Mouse (Mus musculus) lung, adult 18-20 months (tissue): Measurements from ENCODE around the gene Plppr3.
A peak's percentile ranks its signal among the peaks of the same experiment; 100 is the strongest.

Experiments used
- DNase-seq, 2 experiments: peaks; one replicate each; pipeline ENCODE4 v3.0.0; 2022; ENCODE audit warnings: mixed read lengths in 2 of 2

Plppr3 gene

GRCm38 (mm10) chr10:79852107-79852789 lies 22.2 kb downstream of the Plppr3 start:
- DNase-seq, result peak; percentile 61 to 70

- DNase-seq, result no peak
These were observed 22.8 kb downstream of the Plppr3 start for GRCm38 (mm10) chr10:79851653-79852052.

GRCm38 (mm10) chr10:79849941-79850628 lies 24.3 kb downstream of the Plppr3 start:
- no peak for DNase-seq

- no peak for DNase-seq
These were observed 27.9 kb downstream of the Plppr3 start for GRCm38 (mm10) chr10:79846553-79846952.

GRCm38 (mm10) chr10:79843476-79843875 lies 31.0 kb downstream of the Plppr3 start:
- DNase-seq, result no peak

- no peak for DNase-seq
These were observed 32.1 kb downstream of the Plppr3 start for GRCm38 (mm10) chr10:79842322-79842721.

GRCm38 (mm10) chr10:79840644-79841551 lies 33.5 kb downstream of the Plppr3 start:
- peak; percentile 78 to 81 for DNase-seq

- no peak for DNase-seq
These were observed 34.3 kb downstream of the Plppr3 start for GRCm38 (mm10) chr10:79840091-79840490.

DNA sequence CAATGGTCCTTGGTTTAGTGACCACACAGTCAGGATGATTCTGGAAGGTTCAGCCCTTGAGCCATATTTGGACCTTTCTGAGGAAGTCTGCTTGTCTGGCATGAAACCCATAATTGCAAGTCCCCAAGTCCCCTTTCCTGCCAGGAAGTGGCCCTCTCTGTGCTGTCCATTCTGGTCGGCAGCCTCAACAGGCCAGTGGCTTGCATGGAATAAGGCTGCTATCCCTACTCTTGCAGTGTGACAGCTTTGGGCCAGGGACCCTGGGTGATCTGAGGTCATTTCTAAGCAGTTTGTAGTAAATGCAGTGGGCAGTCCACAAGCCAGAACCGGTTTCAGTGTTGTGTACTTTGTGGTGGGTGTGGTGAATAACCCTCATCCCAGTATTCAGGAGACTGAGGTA lies 36.3 kb downstream of the Plppr3 start:
- DNase-seq, result no peak

DNA sequence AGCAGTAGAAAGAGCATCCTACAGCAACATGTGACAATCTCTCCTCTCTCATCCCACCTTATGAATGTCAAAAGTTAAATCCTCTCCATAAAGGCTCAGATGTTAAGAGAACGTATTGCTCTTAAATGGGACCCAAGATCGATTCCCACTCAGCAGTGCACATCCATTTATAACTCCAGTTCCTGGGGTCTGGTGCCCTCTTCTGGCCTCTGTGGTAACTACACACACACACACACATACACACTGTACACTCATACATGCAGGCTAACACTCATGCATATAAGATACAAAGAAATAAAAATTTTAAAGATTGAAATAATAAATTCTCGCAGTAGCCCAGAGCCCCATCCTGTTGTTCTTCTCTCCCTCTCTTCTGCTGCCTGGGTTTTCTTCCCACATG lies 37.5 kb downstream of the Plppr3 start:
- DNase-seq, result no peak

- peak; percentile 71 to 80 for DNase-seq
These were observed 39.5 kb downstream of the Plppr3 start for GRCm38 (mm10) chr10:79834769-79835398.

DNA sequence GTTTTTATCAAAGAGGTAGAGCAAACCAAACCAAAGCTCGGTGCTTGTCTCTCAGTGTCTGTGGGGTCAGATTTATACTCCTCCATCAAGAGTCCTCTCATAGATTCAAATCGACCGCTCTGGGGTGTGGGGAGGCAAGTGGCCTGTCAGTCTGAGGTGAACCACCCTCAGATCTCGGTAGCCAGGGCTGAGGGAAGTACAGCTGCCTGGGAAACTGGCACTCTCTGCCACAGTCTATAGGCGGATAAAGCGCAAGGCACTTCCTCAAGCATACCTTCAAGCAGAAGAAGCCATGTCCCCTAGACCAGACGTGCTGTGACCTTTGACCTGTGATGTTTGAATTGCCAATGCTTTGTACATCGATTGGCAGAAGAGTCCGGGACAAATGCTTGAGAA lies 41.6 kb downstream of the Plppr3 start:
- no peak for DNase-seq

DNA sequence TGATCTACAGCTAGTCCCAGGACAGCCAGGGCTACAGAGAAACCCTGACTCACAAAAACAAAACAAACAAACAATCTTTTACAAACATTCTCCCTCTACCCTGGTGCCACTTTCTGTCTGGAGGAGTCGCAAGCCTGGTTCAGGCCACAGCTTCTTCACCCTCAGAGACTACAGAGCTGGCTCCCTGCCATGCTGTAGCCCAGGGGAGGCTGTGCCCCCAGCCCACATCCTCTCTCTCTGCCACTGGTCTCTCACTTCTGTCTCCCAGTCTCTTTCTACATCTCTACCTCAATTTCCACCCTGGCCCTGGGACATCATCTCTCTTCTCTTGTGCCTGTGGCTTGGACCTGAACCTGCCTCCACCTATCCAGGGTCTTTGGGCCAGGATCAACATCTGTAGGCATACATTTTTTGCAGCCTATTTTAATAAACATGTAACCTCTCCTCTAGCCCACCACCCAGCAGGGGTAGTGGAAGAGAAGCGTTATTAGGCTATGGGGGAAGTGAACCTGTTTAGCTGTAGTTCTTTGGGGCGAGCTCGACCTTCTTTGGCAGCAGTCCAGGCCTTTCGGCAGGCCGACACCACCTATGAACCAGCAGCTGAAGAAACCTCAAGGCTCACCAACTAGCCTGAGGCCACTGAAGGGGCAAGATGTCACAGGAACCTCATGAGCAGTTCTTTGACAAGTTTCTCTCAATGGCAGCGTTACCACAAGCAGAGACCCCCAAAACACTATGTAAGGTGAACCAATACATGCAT lies 42.2 kb downstream of the Plppr3 start:
- DNase-seq, result no peak

- DNase-seq, result no peak
These were observed 42.9 kb downstream of the Plppr3 start for GRCm38 (mm10) chr10:79831583-79831982.

- peak; percentile 49 to 70 for DNase-seq
These were observed 50.0 kb downstream of the Plppr3 start for GRCm38 (mm10) chr10:79824413-79824812.

GRCm38 (mm10) chr10:79823011-79823410 lies 51.4 kb downstream of the Plppr3 start:
- no peak for DNase-seq

DNA sequence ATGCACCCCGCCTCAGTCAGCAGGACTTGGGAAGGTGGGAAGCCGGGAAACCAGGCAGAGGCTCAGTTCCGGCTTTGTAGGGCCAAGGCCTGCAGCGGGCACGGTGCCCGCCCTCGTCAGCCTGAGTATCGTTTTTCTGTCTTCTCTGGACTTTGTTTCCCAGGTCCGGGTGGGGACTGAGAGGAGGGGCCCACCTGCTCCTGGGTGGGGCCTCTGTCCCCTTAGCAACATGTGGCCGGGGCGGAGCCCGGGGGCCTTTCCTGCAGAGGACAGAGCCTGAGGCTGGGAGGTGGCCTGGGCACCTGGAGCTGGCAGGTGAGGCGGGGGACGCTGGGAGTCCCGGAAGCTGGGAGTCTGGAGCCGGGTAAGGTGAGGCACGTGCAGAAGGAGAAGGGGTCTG lies 52.1 kb downstream of the Plppr3 start:
- DNase-seq, result peak; percentile 68 to 80

DNA sequence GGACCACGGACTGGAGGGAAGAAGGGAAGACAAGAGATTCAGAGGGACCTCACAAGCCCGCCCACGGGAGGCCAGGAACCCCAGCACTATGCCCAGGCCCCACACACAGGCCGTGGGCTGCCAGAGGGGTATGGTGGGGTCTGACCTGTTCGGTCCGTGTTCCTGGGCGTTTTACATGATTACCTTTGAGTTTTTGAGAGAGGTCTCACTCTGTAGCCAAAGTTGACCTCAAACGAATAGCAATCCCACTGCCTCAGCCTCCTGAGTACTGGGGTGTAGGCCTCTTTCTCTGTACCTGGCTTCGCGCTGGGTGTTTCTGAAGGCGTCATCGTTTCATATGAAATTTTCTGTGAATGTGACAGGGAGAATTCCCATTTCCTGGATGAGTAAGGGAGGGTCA lies 52.7 kb downstream of the Plppr3 start:
- DNase-seq, result no peak

DNA sequence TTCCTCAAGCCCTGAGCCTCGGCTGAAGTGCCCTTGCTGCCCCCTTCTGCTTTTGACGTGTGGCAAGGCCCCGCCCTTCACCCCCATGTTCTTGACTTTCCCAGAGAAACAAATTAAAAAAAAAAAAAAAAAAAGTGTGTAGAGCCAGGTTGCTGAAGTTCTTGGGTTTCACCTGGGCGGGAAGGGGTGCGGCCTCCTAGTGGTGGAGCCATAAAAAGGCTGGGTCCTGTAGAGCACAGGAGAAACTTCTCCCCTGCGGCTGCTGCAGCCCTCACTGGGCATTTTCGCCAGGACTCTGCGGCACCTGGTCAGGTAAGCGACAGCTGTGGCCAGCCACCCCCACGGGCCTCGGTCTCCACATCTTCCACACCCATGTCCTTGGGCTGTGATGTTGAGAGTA lies 53.7 kb downstream of the Plppr3 start, which contains the start of gene Misp:
TSS of gene Misp (plus strand) at position 208 of the 400 bp plus-strand sequence.
- DNase-seq, result peak in 1 of 2 experiments; percentile 53

DNA sequence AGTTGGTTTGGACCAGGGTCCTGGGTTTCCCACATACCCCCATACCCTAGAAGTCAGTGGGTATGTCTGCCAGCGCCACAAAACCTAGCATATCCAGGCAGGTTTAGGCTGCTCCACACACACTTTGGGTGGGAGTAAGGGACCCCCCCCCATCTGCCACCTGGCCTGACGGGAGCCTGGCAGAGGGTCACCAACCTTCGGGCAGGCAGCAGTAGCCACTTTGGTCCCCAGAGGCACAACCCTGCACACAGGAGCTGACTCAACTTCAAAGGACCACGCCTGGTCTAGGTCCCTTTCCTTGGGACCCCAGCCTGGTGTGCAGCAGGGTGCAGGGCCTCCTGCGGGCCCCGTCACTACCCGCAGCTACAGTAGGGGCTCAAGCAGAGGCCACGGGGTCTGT lies 54.2 kb downstream of the Plppr3 start:
- no peak for DNase-seq

GRCm38 (mm10) chr10:79819606-79820005 lies 54.8 kb downstream of the Plppr3 start:
- no peak for DNase-seq

DNA sequence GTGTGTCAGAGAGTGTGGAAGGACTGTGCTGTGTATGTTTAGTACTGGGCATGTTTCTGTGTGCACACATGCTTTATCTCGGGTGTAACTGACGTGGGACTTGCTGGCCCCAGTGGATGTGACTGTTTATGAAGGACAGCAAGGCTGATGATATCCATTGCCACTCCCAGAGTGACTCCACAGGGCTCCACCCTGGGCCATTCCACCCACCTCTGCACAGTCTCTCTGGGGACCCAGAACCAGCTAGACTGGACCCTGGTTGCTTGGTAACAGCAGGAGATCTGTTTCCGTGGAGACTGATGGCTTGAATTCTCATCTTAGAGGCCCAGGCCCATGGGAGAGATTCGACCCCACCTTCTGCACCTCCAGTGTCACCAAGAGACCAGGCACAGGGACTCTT lies 56.2 kb downstream of the Plppr3 start:
- DNase-seq, result no peak
